Mouse (Mus musculus): ENCODE data around the gene Faap20.

DNA sequence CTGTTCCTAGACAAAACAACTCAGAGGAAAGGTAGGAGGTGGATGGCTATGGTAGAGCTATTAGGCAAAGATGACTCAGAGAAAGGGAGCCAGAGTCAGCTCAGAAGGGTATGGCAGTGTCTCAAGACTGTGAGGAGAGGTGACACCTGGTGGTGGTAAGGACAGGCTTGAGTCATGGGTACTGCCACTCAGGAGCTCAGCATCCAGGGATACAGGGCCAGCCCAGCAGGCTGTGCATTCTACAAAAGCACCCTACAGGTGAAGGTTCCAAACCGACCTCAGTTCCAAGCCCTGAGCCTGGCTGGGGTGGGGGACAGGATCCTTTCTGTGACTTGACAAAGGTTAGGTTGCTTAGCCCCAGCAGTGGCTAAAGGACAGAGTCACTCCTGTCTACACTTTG is 39.0 kb downstream of the Faap20 start:
- TF ChIP-seq CTCF (IDR thresholded peaks at IDR 0.05; ENCODE audit: borderline replicate concordance, extremely low read depth, insufficient read depth, insufficient read length) (no peak), POLR2A (IDR thresholded peaks at IDR 0.05; ENCODE audit: borderline replicate concordance, extremely low read depth, insufficient read depth, insufficient read length, poor library complexity, severe bottlenecking) (no peak)

Data from brain, embryonic 14.5 days (tissue).